Mouse (Mus musculus) CH12.LX (cell line): ENCODE data around the gene Bcas1. TPM values are rescaled to one million over a fixed set of nuclear protein-coding genes. Genes with fewer than 3 reads are reported as not detected.

Experiments used
- DNase-seq: peaks from one replicate; pipeline ENCODE4 v3.0.0-alpha.2; 2013; ENCODE audit errors: extremely low read depth
- H3K27ac ChIP-seq: 2 replicates; pipeline ENCODE4 v1.5.1; 2012; ENCODE audit warnings: low read depth, mild to moderate bottlenecking, control low read depth, moderate library complexity; ENCODE audit not compliant: insufficient read depth
- H3K27me3 ChIP-seq: replicated peaks from 2 replicates; pipeline ENCODE3; 2012; ENCODE audit warnings: inconsistent platforms
- H3K36me3 ChIP-seq, 2 experiments: replicated peaks in 1 of 2; 2 replicates each; pipeline versions ENCODE3 to v1.6.1; 2012; ENCODE audit warnings: inconsistent platforms in 1 of 2, low read length in 1 of 2, mild to moderate bottlenecking in 1 of 2, mixed read lengths in 1 of 2, moderate library complexity in 1 of 2; ENCODE audit not compliant: control insufficient read depth in 1 of 2, insufficient read depth in 1 of 2
- H3K4me1 ChIP-seq, 2 experiments: 2 replicates each; pipeline ENCODE4 v1.6.1; 2012; ENCODE audit warnings: inconsistent platforms in 1 of 2, moderate library complexity in 1 of 2; ENCODE audit not compliant: insufficient read depth in 2 of 2, control insufficient read depth in 1 of 2
- H3K4me2 ChIP-seq: 2 replicates; pipeline ENCODE4 v1.6.1; 2012; ENCODE audit warnings: low read depth, mild to moderate bottlenecking, control low read depth; ENCODE audit not compliant: poor library complexity, insufficient read depth, severe bottlenecking
- H3K4me3 ChIP-seq, 3 experiments: fragments of 150-350 bp in 1 of 3; sonication (generic) in 1 of 3; replicated peaks in 1 of 3; 2 replicates each; pipeline versions ENCODE3 to v1.5.1; 2011 to 2012; ENCODE audit warnings: low read depth in 2 of 3, low read length in 2 of 3, mild to moderate bottlenecking in 2 of 3, moderate library complexity in 2 of 3, control low read depth in 1 of 3, improper control_type of control experiment in 1 of 3, inconsistent platforms in 1 of 3, mixed read lengths in 1 of 3; ENCODE audit not compliant: poor library complexity in 1 of 3
- H3K79me2 ChIP-seq: replicated peaks from 2 replicates; pipeline ENCODE4 v1.6.1; 2012; ENCODE audit warnings: mild to moderate bottlenecking, moderate library complexity; ENCODE audit not compliant: control insufficient read depth, poor library complexity, insufficient read depth, severe bottlenecking; ENCODE audit errors: extremely low read depth
- H3K9ac ChIP-seq: 2 replicates; pipeline ENCODE4 v1.6.1; 2012; ENCODE audit warnings: low read depth, mild to moderate bottlenecking, control low read depth, moderate library complexity; ENCODE audit not compliant: insufficient read depth
- H3K9me3 ChIP-seq: replicated peaks from 2 replicates; pipeline ENCODE3; 2012; ENCODE audit warnings: low read length, inconsistent platforms, mixed read lengths
- BHLHE40 ChIP-seq: IDR thresholded peaks from 2 replicates; pipeline ENCODE4 v1.6.1; 2011; ENCODE audit warnings: mild to moderate bottlenecking, low read depth, low read length, improper control_type of control experiment
- ELF1 ChIP-seq: IDR thresholded peaks from 2 replicates; pipeline ENCODE4 v1.6.1; 2014; ENCODE audit warnings: low read depth, mild to moderate bottlenecking, inconsistent platforms, low read length, improper control_type of control experiment
- GABPA ChIP-seq: IDR thresholded peaks from 2 replicates; pipeline ENCODE4 v1.6.1; 2012; ENCODE audit warnings: low read depth, low read length, improper control_type of control experiment, inconsistent platforms; ENCODE audit not compliant: insufficient replicate concordance
- HCFC1 ChIP-seq: IDR thresholded peaks from 2 replicates; pipeline ENCODE4 v1.6.1; 2012; ENCODE audit warnings: low read depth, mild to moderate bottlenecking, inconsistent platforms, low read length, improper control_type of control experiment
- IRF4 ChIP-seq: IDR thresholded peaks from 2 replicates; pipeline ENCODE4 v1.6.1; 2014; ENCODE audit warnings: low read depth, mild to moderate bottlenecking, inconsistent platforms, low read length, improper control_type of control experiment
- JUN ChIP-seq: IDR thresholded peaks from 2 replicates; pipeline ENCODE4 v1.6.1; 2011; ENCODE audit warnings: low read depth, mild to moderate bottlenecking, low read length, improper control_type of control experiment, moderate library complexity; ENCODE audit not compliant: insufficient read depth
- KAT2A ChIP-seq: IDR thresholded peaks from 2 replicates; pipeline ENCODE4 v1.6.1; 2012; ENCODE audit warnings: low read length, improper control_type of control experiment, inconsistent platforms; ENCODE audit not compliant: insufficient replicate concordance
- MAX ChIP-seq: IDR thresholded peaks from 2 replicates; pipeline ENCODE4 v1.6.1; 2011; ENCODE audit warnings: low read length, improper control_type of control experiment
- MEF2A ChIP-seq: IDR thresholded peaks from 2 replicates; pipeline ENCODE4 v1.6.1; 2014; ENCODE audit warnings: low read depth, mild to moderate bottlenecking, inconsistent platforms, low read length, improper control_type of control experiment, borderline replicate concordance
- MYC ChIP-seq: IDR thresholded peaks from 2 replicates; pipeline ENCODE4 v1.6.1; 2011; ENCODE audit warnings: low read depth, mild to moderate bottlenecking, improper control_type of control experiment, low read length
- POLR2A ChIP-seq: IDR thresholded peaks from 2 replicates; pipeline ENCODE4 v1.6.1; 2011; ENCODE audit warnings: low read depth, mild to moderate bottlenecking, improper control_type of control experiment, low read length
- SIN3A ChIP-seq: IDR thresholded peaks from 2 replicates; pipeline ENCODE4 v1.6.1; 2012; ENCODE audit warnings: low read length, improper control_type of control experiment, inconsistent platforms
- TBP ChIP-seq: conservative IDR thresholded peaks from 2 replicates; pipeline ENCODE4 v1.6.1; 2011; ENCODE audit warnings: low read depth, low read length, improper control_type of control experiment
- ZC3H11A ChIP-seq: IDR thresholded peaks from 2 replicates; pipeline ENCODE4 v1.6.1; 2012; ENCODE audit warnings: low read depth, mild to moderate bottlenecking, inconsistent platforms, low read length, improper control_type of control experiment
- ZKSCAN1 ChIP-seq: IDR thresholded peaks from 2 replicates; pipeline ENCODE4 v1.6.1; 2012; ENCODE audit warnings: low read depth, inconsistent platforms, low read length, improper control_type of control experiment, borderline replicate concordance
- dilution Hi-C: fragments of 300-500 bp; cut with MboI; formaldehyde crosslinking; loops from 2 replicates; pipeline ENCODE4 v1.14.3; 2020; ENCODE audit warnings: low sequenced_read_pairs; ENCODE audit not compliant: extremely low pct_unique_long_range_greater_than_20kb, extremely low pct_ligation_motif_present
- in situ Hi-C: fragments of 300-500 bp; cut with MboI; formaldehyde crosslinking; loops from 3 replicates; pipeline ENCODE4 v1.14.3; 2019; ENCODE audit warnings: low sequenced_read_pairs, low pct_ligation_motif_present, low pct_unique_long_range_greater_than_20kb, mixed read lengths
- polyA plus RNA-seq: library from polyadenylated mRNA; unstranded; fragments of >175 nt; gene quantifications from 2 replicates; pipeline ENCODE4 v1.2.1, GENCODE M21; 2012; ENCODE audit warnings: low read depth; ENCODE audit not compliant: insufficient read length
- total RNA-seq, 2 experiments: library from RNA; depleted of rRNA; stranded (reverse); fragments of 300-350 nt in 1 of 2; fragments of >200 nt in 1 of 2; gene quantifications; 2 replicates each; pipeline ENCODE4 v1.2.3; 2012 to 2014

Bcas1 gene
- total RNA-seq (2012; rRNA removed) (0.17 TPM in 2 replicates), total RNA-seq (2014; rRNA removed) (not detected in 2 replicates), polyA plus RNA-seq (0.44 TPM in 1 of 2 replicates, not detected in the other)

GRCm38 (mm10) chr2:170427704-170428103 is at the start of gene Bcas1:
TSS of gene Bcas1 (minus strand) at chr2:170427845.
- H3K27ac ChIP-seq, result no peak within 1 kb of the TSS
- no peak within 1 kb of the TSS for H3K4me3 ChIP-seq
- dilution Hi-C loops (no loop called here), in situ Hi-C loops (no loop called here)
- no peaks in the 10 kb centered on the region for H3K79me2 ChIP-seq
- peaks cover 63% of the 10 kb centered on the region for H3K27me3 ChIP-seq
- H3K4me1 ChIP-seq, result no peaks in the 10 kb centered on the region
- peaks cover 2% of the 10 kb centered on the region for H3K9me3 ChIP-seq
- no peak within 1 kb of the TSS for H3K4me2 ChIP-seq
- H3K9ac ChIP-seq, result no peak within 1 kb of the TSS
- no peak for DNase-seq
- TF ChIP-seq MAX (no peak), BHLHE40 (no peak), ZC3H11A (no peak), GABPA (no peak), HCFC1 (no peak), JUN (no peak), KAT2A (no peak), MEF2A (no peak), TBP (no peak), IRF4 (no peak), MYC (no peak), ELF1 (no peak), SIN3A (no peak), ZKSCAN1 (no peak), POLR2A (no peak)
- H3K36me3 ChIP-seq, result no peaks in the 10 kb centered on the region

- H3K4me2 ChIP-seq, result no peak overlapping the region
- TF ChIP-seq MYC, result no peak
- H3K4me3 ChIP-seq, result no peak overlapping the region
- in situ Hi-C loops (no loop called here), dilution Hi-C loops (no loop called here)
- H3K4me1 ChIP-seq, result no peaks in the 10 kb centered on the region
- H3K27me3 ChIP-seq, result peaks cover 47% of the 10 kb centered on the region
- no peak overlapping the region for H3K27ac ChIP-seq
- DNase-seq, result no peak
- H3K36me3 ChIP-seq, result no peaks in the 10 kb centered on the region
- peaks cover 4% of the 10 kb centered on the region for H3K9me3 ChIP-seq
- no peak overlapping the region for H3K9ac ChIP-seq
- no peaks in the 10 kb centered on the region for H3K79me2 ChIP-seq
Observed at GRCm38 (mm10) chr2:170476643-170477042, 49.0 kb upstream of the Bcas1 start.
